Mouse (Mus musculus): ENCODE measurements around the gene Calcoco1. TPM values are rescaled to one million over a fixed set of nuclear protein-coding genes. Genes with fewer than 3 reads are reported as not detected.
A peak's percentile ranks its signal among the peaks of the same experiment; 100 is the strongest.

Gene Calcoco1
- polyA plus RNA-seq, 1 experiment from 2014 or later = 62.8 TPM

DNA sequence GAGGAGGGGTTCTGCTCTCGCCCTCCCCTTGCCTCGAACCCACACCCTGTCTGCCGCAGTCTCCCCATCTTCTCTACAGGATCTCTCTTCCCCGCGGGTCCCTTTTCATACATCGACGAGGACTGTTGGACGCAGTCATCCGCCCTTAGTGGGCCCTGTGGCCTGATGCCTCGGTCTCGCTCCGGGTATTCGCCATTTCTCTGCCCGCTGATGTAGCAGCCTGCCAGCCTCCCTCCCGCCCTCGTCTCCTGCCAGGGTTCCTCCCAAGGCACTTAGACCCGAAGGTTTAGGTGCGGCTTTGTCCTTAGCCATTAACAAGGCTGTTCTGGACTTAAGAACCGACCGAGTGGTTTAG lies 25.3 kb upstream of the Calcoco1 start:
- Histone ChIP-seq H3K9ac (peak overlapping the region; percentile 70), H3K27ac (no peak overlapping the region), H3K27me3 (peaks cover 79% of the 10 kb centered on the region), H3K4me3 (peak overlapping the region; percentile 60), H3K4me1 (replicated peaks) (peaks cover 20% of the 10 kb centered on the region), H3K9me3 (replicated peaks) (no peaks in the 10 kb centered on the region), H3K36me3 (no peaks in the 10 kb centered on the region), H3K4me2 (peak overlapping the region; percentile 98)
- ATAC-seq (replicated peaks; ENCODE audit: insufficient number of reproducible peaks, insufficient read depth, low FRiP score, low read depth) = no peak
- WGBS = 4% methylated on average over 20 of the region's 20 CpGs

DNA sequence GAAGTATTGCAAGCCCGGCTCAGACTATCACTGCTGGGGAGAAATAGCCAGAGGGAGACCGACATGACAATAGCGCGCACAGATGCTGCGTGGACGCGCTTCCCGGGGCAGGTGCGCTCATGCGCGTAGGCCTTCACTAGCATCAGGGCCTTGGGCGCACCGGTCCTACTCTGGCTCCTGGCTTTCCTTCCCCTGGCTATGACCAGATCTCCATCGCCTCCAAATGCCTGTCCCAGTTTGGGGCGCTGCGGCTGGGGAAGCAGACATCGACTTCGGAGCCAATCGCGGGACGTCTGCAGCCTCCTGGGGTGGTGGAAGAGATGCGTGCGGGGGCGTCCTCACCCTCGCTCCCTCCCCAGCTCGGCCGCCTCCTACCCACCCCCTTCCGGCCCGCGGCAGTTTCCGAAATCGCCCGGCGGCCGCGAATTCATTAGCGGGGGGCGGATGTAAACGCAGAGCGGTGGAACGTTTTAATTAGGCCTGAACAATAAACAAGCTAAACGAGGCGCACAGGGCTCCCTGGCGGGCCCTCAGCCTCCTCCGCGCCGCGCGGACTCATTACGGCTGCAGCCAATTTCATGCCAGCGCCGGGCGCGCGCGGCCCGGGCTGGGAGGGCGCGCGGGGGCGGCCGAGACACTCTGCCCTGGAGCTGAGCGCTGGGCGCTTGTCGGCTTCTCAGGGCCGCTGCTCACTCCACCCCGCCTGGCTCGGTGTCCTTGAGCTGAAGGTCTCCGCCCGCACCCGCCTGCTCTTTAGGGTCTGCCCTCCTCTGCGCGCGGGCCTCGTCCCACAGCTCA lies 24.7 kb upstream of the Calcoco1 start:
- H3K9ac ChIP-seq = peak overlapping the region; percentile 70
- peak; percentile 74 for ATAC-seq (replicated peaks; ENCODE audit: insufficient number of reproducible peaks, insufficient read depth, low FRiP score, low read depth)
- peak overlapping the region; percentile 60 for H3K4me3 ChIP-seq
- H3K27me3 ChIP-seq = peaks cover 78% of the 10 kb centered on the region
- peak overlapping the region; percentile 98 for H3K4me2 ChIP-seq
- H3K4me1 ChIP-seq (replicated peaks) = peaks cover 20% of the 10 kb centered on the region
- whole genome bisulfite sequencing = 1% methylated on average over 75 of the region's 75 CpGs
- no peaks in the 10 kb centered on the region for H3K36me3 ChIP-seq
- no peak overlapping the region for H3K27ac ChIP-seq
- no peaks in the 10 kb centered on the region for H3K9me3 ChIP-seq (replicated peaks)

DNA sequence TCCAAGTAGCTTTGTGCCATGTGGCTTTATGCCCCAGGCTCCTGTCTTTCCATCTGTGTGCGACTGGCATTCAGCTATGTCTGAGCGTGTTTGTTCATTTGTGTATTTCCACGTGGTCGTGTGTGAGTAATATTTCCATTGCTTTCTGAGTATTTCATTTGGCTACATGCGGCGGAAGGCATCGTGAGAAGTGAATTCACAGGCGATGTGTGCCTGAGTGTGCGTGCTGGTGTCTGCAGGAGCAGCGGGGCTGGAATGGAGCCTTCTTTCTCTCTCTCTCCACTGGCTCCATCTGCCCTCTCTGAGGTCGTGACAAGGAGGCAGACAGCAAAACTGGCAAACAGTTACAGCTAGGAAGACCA lies 24.1 kb upstream of the Calcoco1 start:
- Histone ChIP-seq H3K4me2 (peak overlapping the region; percentile 98), H3K27me3 (peaks cover 83% of the 10 kb centered on the region), H3K4me3 (peak overlapping the region; percentile 60), H3K36me3 (no peaks in the 10 kb centered on the region), H3K9me3 (replicated peaks) (no peaks in the 10 kb centered on the region), H3K27ac (no peak overlapping the region), H3K9ac (peak overlapping the region; percentile 70), H3K4me1 (replicated peaks) (peaks cover 20% of the 10 kb centered on the region)
- WGBS = 14% methylated on average over 11 of the region's 11 CpGs
- no peak for ATAC-seq (replicated peaks; ENCODE audit: insufficient number of reproducible peaks, insufficient read depth, low FRiP score, low read depth)

DNA sequence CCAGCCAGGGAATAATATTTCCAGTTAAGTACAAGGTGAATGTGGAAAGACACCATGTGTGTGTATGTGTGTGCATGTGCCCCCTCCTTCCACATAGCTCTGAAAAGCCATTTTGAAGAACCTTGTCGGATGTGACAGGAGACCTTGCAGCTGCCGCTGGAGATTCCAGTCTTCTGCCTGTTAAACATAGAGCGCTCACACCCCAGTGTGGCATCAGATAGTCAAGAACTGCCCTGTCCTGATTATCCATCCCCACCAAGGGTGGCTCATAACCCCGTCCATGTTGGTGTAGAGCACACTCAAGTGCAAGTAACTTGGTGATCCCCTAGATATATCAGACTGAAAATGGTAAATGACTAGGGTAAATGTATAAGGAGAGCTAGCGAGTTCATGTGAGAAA lies 23.4 kb upstream of the Calcoco1 start:
- Histone ChIP-seq H3K9me3 (replicated peaks) (no peaks in the 10 kb centered on the region), H3K9ac (no peak overlapping the region), H3K27ac (no peak overlapping the region), H3K4me3 (no peak overlapping the region), H3K27me3 (peaks cover 83% of the 10 kb centered on the region), H3K36me3 (no peaks in the 10 kb centered on the region), H3K4me1 (replicated peaks) (peaks cover 20% of the 10 kb centered on the region), H3K4me2 (no peak overlapping the region)
- ATAC-seq (replicated peaks; ENCODE audit: insufficient number of reproducible peaks, insufficient read depth, low FRiP score, low read depth) = no peak
- WGBS = 39% methylated on average over 5 of the region's 5 CpGs

DNA sequence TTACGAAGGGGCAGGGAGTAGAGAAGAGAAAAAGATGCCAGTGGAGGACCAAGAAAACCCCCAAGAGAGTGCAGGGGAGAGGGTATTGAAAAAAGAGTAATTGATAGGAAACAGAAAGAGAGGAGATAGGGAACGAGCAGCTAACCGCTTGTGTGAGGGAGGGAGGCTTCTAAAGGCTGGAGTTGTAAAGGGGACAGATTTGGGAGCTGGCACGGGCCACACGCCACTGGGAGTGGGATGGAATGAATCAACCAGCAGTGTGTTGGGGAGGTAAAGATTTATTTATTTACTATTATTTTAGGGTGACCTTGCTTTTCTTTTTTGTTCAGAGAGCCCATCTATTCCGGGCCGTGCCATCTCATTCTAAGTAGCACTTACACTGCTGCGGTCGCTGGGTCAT lies 22.9 kb upstream of the Calcoco1 start:
- Histone ChIP-seq H3K36me3 (no peaks in the 10 kb centered on the region), H3K9me3 (replicated peaks) (no peaks in the 10 kb centered on the region), H3K4me3 (no peak overlapping the region), H3K27me3 (peaks cover 86% of the 10 kb centered on the region), H3K4me1 (replicated peaks) (peaks cover 20% of the 10 kb centered on the region), H3K27ac (no peak overlapping the region), H3K9ac (no peak overlapping the region), H3K4me2 (no peak overlapping the region)
- no peak for ATAC-seq (replicated peaks; ENCODE audit: insufficient number of reproducible peaks, insufficient read depth, low FRiP score, low read depth)
- WGBS = 23% methylated on average over 9 of the region's 9 CpGs

DNA sequence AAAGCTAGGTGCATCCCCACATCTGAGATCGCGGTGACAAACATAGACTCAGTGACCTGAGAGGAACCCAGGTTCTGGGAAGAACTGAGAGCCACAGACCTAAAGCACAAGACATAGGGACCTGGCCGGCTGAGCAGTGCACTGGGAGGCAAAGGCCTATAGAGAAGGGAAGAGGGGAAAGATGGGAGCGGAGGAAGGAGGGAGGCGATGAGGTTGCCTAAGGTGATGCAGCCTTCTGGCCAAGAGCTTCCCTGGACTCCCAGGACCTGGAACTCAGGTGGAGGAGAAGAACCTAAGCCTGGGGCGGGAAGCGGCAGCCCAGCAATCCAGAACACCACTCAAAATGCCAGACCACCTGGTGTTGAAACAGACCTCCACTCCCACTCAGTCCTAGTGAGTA lies 22.4 kb upstream of the Calcoco1 start:
- 11% methylated on average over 7 of the region's 7 CpGs for WGBS
- Histone ChIP-seq H3K4me1 (replicated peaks) (peaks cover 20% of the 10 kb centered on the region), H3K4me3 (no peak overlapping the region), H3K27me3 (peaks cover 89% of the 10 kb centered on the region), H3K27ac (no peak overlapping the region), H3K9ac (no peak overlapping the region), H3K4me2 (no peak overlapping the region), H3K36me3 (no peaks in the 10 kb centered on the region), H3K9me3 (replicated peaks) (no peaks in the 10 kb centered on the region)
- ATAC-seq (replicated peaks; ENCODE audit: insufficient number of reproducible peaks, insufficient read depth, low FRiP score, low read depth) = no peak

DNA sequence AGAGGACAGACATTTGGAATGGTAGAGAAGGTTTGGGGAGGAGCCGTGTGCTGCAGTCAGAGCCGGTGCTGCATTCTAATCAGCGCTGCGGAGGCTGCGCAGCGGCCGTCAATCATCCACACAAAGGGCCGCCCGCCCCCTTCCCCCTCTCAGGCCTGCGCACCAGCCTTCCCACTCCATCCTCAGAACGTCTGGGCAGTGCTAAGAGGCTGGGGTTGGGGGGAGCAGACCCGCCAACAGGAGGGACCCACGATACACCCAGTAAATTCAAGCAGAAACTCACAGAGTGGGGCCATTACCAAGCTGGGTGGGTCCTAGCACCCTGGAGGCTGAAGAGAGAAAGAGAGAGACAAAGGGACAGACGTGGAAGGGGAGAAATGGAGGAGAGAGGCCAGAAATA lies 22.0 kb upstream of the Calcoco1 start:
- no peak overlapping the region for H3K27ac ChIP-seq
- H3K9me3 ChIP-seq (replicated peaks) = no peaks in the 10 kb centered on the region
- H3K36me3 ChIP-seq = no peaks in the 10 kb centered on the region
- H3K9ac ChIP-seq = no peak overlapping the region
- no peak overlapping the region for H3K4me3 ChIP-seq
- 4% methylated on average over 12 of the region's 14 CpGs for WGBS
- ATAC-seq (replicated peaks; ENCODE audit: insufficient number of reproducible peaks, insufficient read depth, low FRiP score, low read depth) = no peak
- H3K27me3 ChIP-seq = peaks cover 89% of the 10 kb centered on the region
- H3K4me1 ChIP-seq (replicated peaks) = peaks cover 20% of the 10 kb centered on the region
- no peak overlapping the region for H3K4me2 ChIP-seq

DNA sequence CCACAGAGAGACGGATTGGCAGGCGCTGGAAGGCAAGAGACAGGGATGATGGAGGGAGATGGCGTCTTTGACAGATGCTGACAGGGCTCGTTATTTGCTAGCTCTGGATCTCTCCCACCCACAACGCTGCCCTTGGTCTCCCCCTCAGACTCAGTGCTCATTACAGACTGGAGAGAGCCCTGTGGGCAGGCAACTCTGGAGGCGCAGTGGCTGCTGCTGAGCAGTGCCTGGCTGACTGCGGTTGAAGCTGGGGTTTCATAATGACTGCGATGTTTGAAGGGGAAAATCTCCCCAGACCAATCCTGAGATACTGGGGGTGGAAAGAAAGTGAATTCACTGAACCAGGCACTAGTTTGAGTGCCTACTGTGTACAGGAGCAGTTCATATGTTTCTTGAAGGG lies 21.2 kb upstream of the Calcoco1 start:
- peaks cover 82% of the 10 kb centered on the region for H3K27me3 ChIP-seq
- peaks cover 20% of the 10 kb centered on the region for H3K4me1 ChIP-seq (replicated peaks)
- no peak overlapping the region for H3K4me2 ChIP-seq
- 24% methylated on average over 8 of the region's 8 CpGs for WGBS
- H3K4me3 ChIP-seq = no peak overlapping the region
- H3K27ac ChIP-seq = no peak overlapping the region
- no peaks in the 10 kb centered on the region for H3K36me3 ChIP-seq
- ATAC-seq (replicated peaks; ENCODE audit: insufficient number of reproducible peaks, insufficient read depth, low FRiP score, low read depth) = no peak
- H3K9me3 ChIP-seq (replicated peaks) = no peaks in the 10 kb centered on the region
- no peak overlapping the region for H3K9ac ChIP-seq

DNA sequence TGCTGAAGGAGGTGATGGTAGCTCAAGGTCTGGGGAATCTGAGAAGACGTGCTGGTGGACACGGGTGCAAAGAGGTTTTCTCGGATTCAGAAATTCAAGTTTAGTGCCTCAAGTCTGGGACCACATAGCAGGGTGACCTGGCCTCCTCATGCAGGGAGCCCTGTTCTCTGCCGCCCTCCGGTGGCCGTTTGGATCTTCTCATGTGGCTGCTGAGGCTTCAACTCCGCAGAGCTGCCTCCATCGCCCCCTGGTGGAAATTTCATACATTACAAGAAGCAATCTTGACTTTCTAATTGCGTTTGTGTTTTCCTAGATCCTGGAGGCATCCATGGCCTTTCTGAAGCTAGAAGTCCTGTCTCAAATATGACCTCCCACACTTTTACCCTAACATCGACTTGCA lies 20.6 kb upstream of the Calcoco1 start:
- H3K9ac ChIP-seq = no peak overlapping the region
- peak; percentile 56; the same call in 1 of the 2 replicates for ATAC-seq (replicated peaks; ENCODE audit: insufficient number of reproducible peaks, insufficient read depth, low FRiP score, low read depth)
- H3K4me1 ChIP-seq (replicated peaks) = peaks cover 20% of the 10 kb centered on the region
- H3K9me3 ChIP-seq (replicated peaks) = no peaks in the 10 kb centered on the region
- no peak overlapping the region for H3K4me3 ChIP-seq
- H3K36me3 ChIP-seq = no peaks in the 10 kb centered on the region
- H3K4me2 ChIP-seq = no peak overlapping the region
- H3K27ac ChIP-seq = no peak overlapping the region
- WGBS = under 1% methylated on average over 10 of the region's 10 CpGs
- H3K27me3 ChIP-seq = peaks cover 82% of the 10 kb centered on the region

DNA sequence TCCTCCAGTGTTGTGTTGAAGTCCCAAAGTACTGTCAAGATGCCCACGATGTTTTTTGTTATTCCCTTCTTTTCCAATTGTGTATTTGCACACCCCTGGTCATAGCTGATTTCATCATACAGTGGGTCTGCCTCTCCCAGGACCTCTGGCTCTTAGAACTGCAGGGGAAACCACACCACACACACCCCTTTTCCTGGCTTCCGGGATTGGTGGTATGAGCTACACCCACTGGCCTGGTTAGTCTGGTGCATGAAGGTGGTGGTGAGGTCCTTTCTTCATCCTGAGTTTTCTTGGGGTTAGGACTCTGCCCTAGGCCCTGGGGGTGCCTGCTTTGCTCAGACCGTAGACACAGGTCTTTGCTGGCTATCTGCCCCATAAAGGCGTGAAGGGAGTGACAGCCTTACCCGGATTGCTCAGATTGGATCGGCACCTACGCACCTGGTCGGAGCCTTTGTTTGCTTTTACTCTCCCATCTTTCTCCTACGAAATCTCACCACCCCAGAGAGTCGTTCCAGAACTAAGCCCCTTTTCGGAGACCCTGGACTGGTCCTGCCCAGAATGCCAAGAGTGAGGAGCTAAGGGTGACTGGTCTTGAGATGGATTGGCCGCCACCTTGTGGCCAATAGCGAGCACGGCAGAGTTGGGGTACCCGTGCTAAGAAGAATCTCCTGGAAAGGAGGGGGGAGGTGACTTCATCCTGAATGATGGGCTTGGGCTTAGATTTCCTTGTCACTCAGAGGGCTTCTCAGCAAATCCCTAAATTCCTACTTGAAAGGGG lies 17.7 kb upstream of the Calcoco1 start:
- Histone ChIP-seq H3K36me3 (no peaks in the 10 kb centered on the region), H3K9ac (no peak overlapping the region), H3K9me3 (replicated peaks) (no peaks in the 10 kb centered on the region), H3K4me2 (peak overlapping the region; percentile 23; the same call in 1 of the 2 replicates), H3K27ac (no peak overlapping the region), H3K27me3 (peaks cover 81% of the 10 kb centered on the region), H3K4me1 (replicated peaks) (peaks cover 9% of the 10 kb centered on the region), H3K4me3 (no peak overlapping the region)
- no peak for ATAC-seq (replicated peaks; ENCODE audit: insufficient number of reproducible peaks, insufficient read depth, low FRiP score, low read depth)
- 26% methylated on average over 15 of the region's 15 CpGs for WGBS

DNA sequence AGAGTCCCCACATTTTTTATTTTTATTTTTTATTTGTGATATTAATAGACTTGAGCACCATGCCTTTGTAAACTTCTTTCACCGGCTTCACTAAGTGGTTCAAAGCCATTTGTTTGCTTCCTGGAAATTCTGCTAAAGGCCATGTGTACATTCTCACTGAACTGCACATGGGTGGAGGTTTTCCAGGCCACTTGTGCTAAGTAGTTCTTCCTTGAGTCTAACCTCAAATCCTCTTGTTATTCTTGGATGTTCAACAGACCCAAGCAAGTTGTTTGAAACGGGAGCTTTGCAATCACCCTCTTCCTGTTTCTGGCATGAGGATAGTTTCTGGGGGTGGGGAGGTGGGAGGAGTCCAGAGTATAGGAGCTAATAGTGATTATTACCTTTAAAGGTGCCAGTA lies 16.5 kb upstream of the Calcoco1 start:
- H3K4me1 ChIP-seq (replicated peaks) = peaks cover 4% of the 10 kb centered on the region
- H3K9ac ChIP-seq = no peak overlapping the region
- ATAC-seq (replicated peaks; ENCODE audit: insufficient number of reproducible peaks, insufficient read depth, low FRiP score, low read depth) = no peak
- no peaks in the 10 kb centered on the region for H3K9me3 ChIP-seq (replicated peaks)
- no peak overlapping the region for H3K4me2 ChIP-seq
- 31% methylated on average over 2 of the region's 2 CpGs for WGBS
- no peak overlapping the region for H3K4me3 ChIP-seq
- no peak overlapping the region for H3K27ac ChIP-seq
- peaks cover 81% of the 10 kb centered on the region for H3K27me3 ChIP-seq
- H3K36me3 ChIP-seq = no peaks in the 10 kb centered on the region
